Mouse (Mus musculus) liver, adult 2 months (tissue): Measurements from ENCODE around the gene Commd1.

ENCODE experiments used
- CTCF ChIP-seq: fragments of 200-500 bp; IDR thresholded peaks from 2 replicates; pipeline ENCODE4 v1.5.1; 2011; ENCODE audit warnings: low read depth, low read length, control low read depth
- POLR2A ChIP-seq: fragments of 200-500 bp; IDR thresholded peaks from 2 replicates; pipeline ENCODE4 v1.6.1; 2011; ENCODE audit warnings: low read length, control low read depth; ENCODE audit not compliant: insufficient read depth; ENCODE audit errors: extremely low read depth

DNA sequence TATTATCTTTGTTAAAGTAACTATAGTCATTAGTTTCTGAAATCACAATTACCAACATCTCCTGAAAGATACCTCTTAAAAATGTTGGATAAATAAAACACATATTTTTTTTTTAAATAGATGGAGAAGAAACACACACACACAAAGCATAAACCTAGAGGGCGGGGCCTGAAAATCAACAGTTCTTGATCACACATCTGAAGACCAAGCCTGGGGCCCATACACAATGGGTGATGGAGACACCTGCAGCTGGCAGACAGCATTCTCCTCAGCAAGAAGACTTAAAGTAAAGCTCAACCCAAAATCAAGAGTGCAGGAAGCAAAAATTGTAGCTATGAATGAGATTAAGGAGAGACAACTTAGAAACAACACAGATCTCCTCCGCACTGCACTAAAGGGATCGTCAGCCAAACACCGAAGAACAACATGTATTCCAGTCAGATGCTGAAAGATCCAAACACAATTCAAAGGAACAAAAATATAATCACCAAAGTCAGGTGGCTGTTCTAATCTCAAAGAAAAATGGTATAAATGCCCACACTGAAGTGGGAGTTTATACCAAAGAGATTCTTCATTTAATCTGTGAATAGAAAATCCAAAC lies 44.4 kb downstream of the Commd1 start:
- TF ChIP-seq POLR2A (no peak), CTCF (no peak)
